17 mouse cellular contexts compared by ENCODE assay signal in genomic region chr8:123849352-123849751, GRCm38 (mm10). TPM values are rescaled to one million over a fixed set of nuclear protein-coding genes. Genes with fewer than 3 reads are reported as not detected.
"Had no signal": no experiment of that assay in that cellular context is flagged by ENCODE, and none has a peak within 500 bp of the region (broad histone marks: within the 10 kb centered on the region; RNA-seq: fewer than 3 reads in every experiment).

No protein-coding gene starts in this region.

- H3K4me3 ChIP-seq: layer of hippocampus, adult 2 months; limb, embryonic 10.5 days; lung, embryonic 15.5 days; megakaryocyte, embryonic 14.5 days; midbrain, embryonic 15.5 days; neural tube, embryonic 12.5 days had no signal

- H3K4me1 ChIP-seq: lung, embryonic 15.5 days; midbrain, embryonic 15.5 days had no signal

- H3K27me3 ChIP-seq: lung, embryonic 15.5 days; midbrain, embryonic 15.5 days; neural tube, embryonic 12.5 days had no signal

- H3K27ac ChIP-seq: kidney, postnatal 0 days; limb, embryonic 10.5 days; lung, embryonic 15.5 days; macrophage; midbrain, embryonic 15.5 days; neural tube, embryonic 12.5 days had no signal

- ATAC-seq: liver, postnatal 0 days; midbrain, embryonic 15.5 days had no signal

- DNase-seq: kidney, postnatal 36 days; liver, postnatal 0 days; lung, postnatal 14 days; retina, postnatal 1 day; right cerebral cortex, postnatal 25 days; thymus, postnatal 36 days had no signal

- H3K36me3 ChIP-seq: lung, embryonic 15.5 days; midbrain, embryonic 15.5 days; neural tube, embryonic 12.5 days had no signal

- H3K9me3 ChIP-seq: limb, embryonic 10.5 days; lung, embryonic 15.5 days; megakaryocyte, embryonic 14.5 days; midbrain, embryonic 15.5 days; neural tube, embryonic 12.5 days had no signal

RNA-seq across cellular contexts. Expression of gene Rab4a, which starts 43.6 kb away (rescaled TPM):
- total RNA-seq: neutrophil, adult 5-6 weeks had no signal

RNA-seq across cellular contexts. Expression of gene Acta1, which starts 45.2 kb away (rescaled TPM):
- total RNA-seq: monocyte, adult 5-6 weeks; neutrophil, adult 5-6 weeks had no signal
- polyA plus RNA-seq: macrophage; midbrain, embryonic 11.5 days had no signal
